Mouse (Mus musculus): ENCODE data around the gene Ptges.
A peak's percentile ranks its signal among the peaks of the same experiment; 100 is the strongest.

Ptges gene

GRCm38 (mm10) chr2:30899397-30900069 lies 30.1 kb downstream of the Ptges start:
- DNase-seq (ENCODE audit: low spot score), result no peak

- DNase-seq (ENCODE audit: low spot score), result no peak
These were observed 32.4 kb downstream of the Ptges start for GRCm38 (mm10) chr2:30897291-30897690.

- no peak for DNase-seq (ENCODE audit: low spot score)
These were observed 35.7 kb downstream of the Ptges start for GRCm38 (mm10) chr2:30893946-30894345.

GRCm38 (mm10) chr2:30893399-30893798 lies 36.3 kb downstream of the Ptges start:
- peak; percentile 75 for DNase-seq (ENCODE audit: low spot score)

- peak; percentile 46 for DNase-seq (ENCODE audit: low spot score)
These were observed 38.7 kb downstream of the Ptges start for GRCm38 (mm10) chr2:30891002-30891401.

- DNase-seq (ENCODE audit: low spot score), result no peak
These were observed 44.1 kb downstream of the Ptges start for GRCm38 (mm10) chr2:30885453-30886163.

GRCm38 (mm10) chr2:30884852-30885373 lies 44.8 kb downstream of the Ptges start:
- DNase-seq (ENCODE audit: low spot score), result no peak

GRCm38 (mm10) chr2:30881215-30881614 lies 48.4 kb downstream of the Ptges start:
- DNase-seq (ENCODE audit: low spot score), result no peak

GRCm38 (mm10) chr2:30879481-30879880 lies 50.2 kb downstream of the Ptges start:
- no peak for DNase-seq (ENCODE audit: low spot score)

- no peak for DNase-seq (ENCODE audit: low spot score)
These were observed 53.8 kb downstream of the Ptges start for GRCm38 (mm10) chr2:30875621-30876432.

GRCm38 (mm10) chr2:30875096-30875495 lies 54.6 kb downstream of the Ptges start:
- DNase-seq (ENCODE audit: low spot score), result no peak

GRCm38 (mm10) chr2:30874445-30874844 lies 55.2 kb downstream of the Ptges start:
- DNase-seq (ENCODE audit: low spot score), result no peak

GRCm38 (mm10) chr2:30872669-30873068 lies 57.0 kb downstream of the Ptges start:
- no peak for DNase-seq (ENCODE audit: low spot score)

GRCm38 (mm10) chr2:30870863-30871262 lies 58.8 kb downstream of the Ptges start:
- DNase-seq (ENCODE audit: low spot score), result no peak

GRCm38 (mm10) chr2:30865426-30865825 lies 64.2 kb downstream of the Ptges start:
- no peak for DNase-seq (ENCODE audit: low spot score)

GRCm38 (mm10) chr2:30864968-30865381 lies 64.7 kb downstream of the Ptges start:
- DNase-seq (ENCODE audit: low spot score), result no peak

- no peak for DNase-seq (ENCODE audit: low spot score)
These were observed 66.1 kb downstream of the Ptges start for GRCm38 (mm10) chr2:30863574-30863973.

GRCm38 (mm10) chr2:30862081-30862480 lies 67.6 kb downstream of the Ptges start:
- no peak for DNase-seq (ENCODE audit: low spot score)

GRCm38 (mm10) chr2:30859782-30860181 lies 69.9 kb downstream of the Ptges start:
- DNase-seq (ENCODE audit: low spot score), result no peak

- DNase-seq (ENCODE audit: low spot score), result no peak
These were observed 72.6 kb downstream of the Ptges start for GRCm38 (mm10) chr2:30857076-30857475.

- DNase-seq (ENCODE audit: low spot score), result no peak
These were observed 76.8 kb downstream of the Ptges start for GRCm38 (mm10) chr2:30852771-30853313.

GRCm38 (mm10) chr2:30850581-30850980 lies 79.1 kb downstream of the Ptges start:
- DNase-seq (ENCODE audit: low spot score), result no peak

Data from yolk sac, embryonic 10.5 days (tissue).